Mouse (Mus musculus) gonadal fat pad, adult 2 months (tissue): ENCODE results near the gene Foxj1. TPM values are rescaled to one million over a fixed set of nuclear protein-coding genes. Genes with fewer than 3 reads are reported as not detected.

Experiments
- DNase-seq: peaks from one replicate; pipeline ENCODE4 v3.0.0-alpha.2; 2012; ENCODE audit warnings: low read depth
- polyA plus RNA-seq: library from polyadenylated mRNA; depleted of rRNA; stranded (reverse); fragments of >200 nt; gene quantifications from 2 replicates; pipeline ENCODE4 v1.2.3, GENCODE M21; 2012

Foxj1 gene
- polyA plus RNA-seq, 1 experiment: 10.8 TPM

GRCm38 (mm10) chr11:116342069-116342791 lies 7.0 kb upstream of the Foxj1 start:
- no peak for DNase-seq

DNA sequence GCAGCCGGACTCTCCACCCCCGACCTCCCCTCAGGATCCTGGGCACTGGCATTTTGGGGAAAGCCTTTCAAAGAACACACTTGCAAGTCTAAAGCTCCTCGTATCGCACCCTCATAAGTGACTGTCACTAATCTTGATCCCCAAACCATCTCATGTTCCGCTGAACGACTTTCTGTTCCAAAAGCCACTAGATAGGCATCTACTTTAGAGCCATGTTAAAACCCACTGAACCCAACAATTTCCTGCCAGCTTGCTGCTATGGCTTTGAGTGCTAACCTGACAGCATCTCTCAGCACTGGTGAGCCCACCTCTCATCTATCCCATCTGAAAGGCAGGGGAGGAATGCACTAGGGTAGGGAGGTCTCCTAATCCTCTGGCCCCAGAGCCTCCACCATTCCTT lies 2.3 kb upstream of the Foxj1 start:
- no peak for DNase-seq

GRCm38 (mm10) chr11:116337000-116337399 lies 1.8 kb upstream of the Foxj1 start:
- DNase-seq: no peak

- DNase-seq: no peak
Observed at GRCm38 (mm10) chr11:116336393-116336792, 1.2 kb upstream of the Foxj1 start.

GRCm38 (mm10) chr11:116334417-116334782 lies 799 bp downstream of the Foxj1 start:
- DNase-seq: no peak

- DNase-seq: no peak
Observed at GRCm38 (mm10) chr11:116333526-116334416, 1.4 kb downstream of the Foxj1 start.

GRCm38 (mm10) chr11:116332983-116333270 lies 2.3 kb downstream of the Foxj1 start:
- DNase-seq: no peak

- DNase-seq: no peak
Observed at GRCm38 (mm10) chr11:116332232-116332982, 2.8 kb downstream of the Foxj1 start.

- DNase-seq: no peak
Observed at GRCm38 (mm10) chr11:116330211-116330518, 5.0 kb downstream of the Foxj1 start.

- DNase-seq: no peak
Observed at GRCm38 (mm10) chr11:116329314-116330210, 5.6 kb downstream of the Foxj1 start.

- DNase-seq: no peak
Observed at GRCm38 (mm10) chr11:116326963-116327603, 8.1 kb downstream of the Foxj1 start.

GRCm38 (mm10) chr11:116318719-116319659 lies 16.2 kb downstream of the Foxj1 start:
- no peak for DNase-seq

DNA sequence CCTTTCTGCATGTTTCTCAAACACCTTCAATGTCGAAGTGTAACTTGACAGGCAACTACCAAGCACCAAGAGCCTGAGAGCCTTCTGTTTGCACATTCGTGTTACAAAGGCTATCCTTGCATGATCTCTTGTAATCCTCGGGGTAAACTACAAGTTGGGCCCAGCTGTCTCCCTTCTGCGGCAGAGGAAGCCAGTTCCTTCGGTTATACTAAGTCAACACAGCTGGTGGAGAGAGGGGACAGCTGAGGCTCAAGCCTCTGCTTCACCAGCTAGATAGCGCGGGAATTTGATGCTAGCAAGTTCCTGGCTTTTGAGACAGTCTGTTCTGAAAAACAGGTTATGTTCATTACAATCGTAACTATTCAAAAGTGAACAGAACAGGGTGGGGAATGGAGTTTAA lies 22.8 kb downstream of the Foxj1 start:
- no peak for DNase-seq

- no peak for DNase-seq
Observed at GRCm38 (mm10) chr11:116311169-116311568, 24.0 kb downstream of the Foxj1 start.

- DNase-seq: no peak
Observed at GRCm38 (mm10) chr11:116309601-116310000, 25.6 kb downstream of the Foxj1 start.

DNA sequence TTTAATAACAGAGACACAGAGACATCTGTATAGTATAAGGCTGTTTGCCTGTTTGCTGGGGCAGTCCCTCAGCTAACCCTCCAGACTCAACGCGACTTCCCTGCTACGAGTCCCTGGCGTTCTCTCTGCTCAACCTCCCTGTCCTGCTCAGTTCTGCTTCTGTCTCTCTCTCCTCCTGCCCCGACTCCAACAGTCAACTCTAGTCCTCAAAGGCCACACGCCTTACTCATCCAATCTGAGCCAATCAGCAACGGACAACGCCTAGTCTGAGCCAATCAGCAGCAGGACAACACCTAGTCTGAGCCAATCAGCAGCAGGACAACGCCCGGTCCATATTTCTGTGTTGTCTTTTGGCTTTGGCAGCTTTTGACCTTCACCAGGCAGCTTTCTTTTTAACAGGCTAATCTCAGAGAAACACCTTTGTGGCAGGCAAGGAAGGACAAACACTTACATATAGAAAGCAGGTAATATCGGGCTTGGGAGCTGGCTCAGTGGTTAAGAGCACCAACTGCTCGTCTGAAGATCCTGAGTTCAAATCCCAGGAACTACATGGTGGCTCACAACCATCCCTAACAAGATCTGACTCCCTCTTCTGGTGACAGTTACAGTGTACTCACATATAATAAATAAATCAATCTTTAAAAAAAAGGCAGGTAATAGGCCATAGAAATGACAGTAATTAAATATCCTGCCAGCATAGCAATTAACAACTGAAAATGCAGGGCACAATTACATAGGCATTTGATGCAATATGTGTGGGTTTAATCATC lies 27.3 kb downstream of the Foxj1 start:
- no peak for DNase-seq

- DNase-seq: peak; percentile 49
Observed at GRCm38 (mm10) chr11:116307019-116307725, 28.0 kb downstream of the Foxj1 start, which contains the start of gene Exoc7. TSS of gene Exoc7 (minus strand) at chr11:116307233.
